Mouse (Mus musculus) lung, postnatal 36 days (tissue): ENCODE data around the gene Gm20379.

Source experiments
- DNase-seq: peaks from one replicate; pipeline ENCODE4 v3.0.0; 2022; ENCODE audit warnings: mixed read lengths

Gene Gm20379

GRCm38 (mm10) chr13:92305680-92306079 lies at the start of gene Gm20379:
Gene Gm20379 (plus strand): TSS chr13:92305980.
- DNase-seq = no peak

GRCm38 (mm10) chr13:92261329-92261728 lies 44.5 kb upstream of the Gm20379 start:
- DNase-seq = no peak

- no peak for DNase-seq
Observed at GRCm38 (mm10) chr13:92263566-92263965, 42.2 kb upstream of the Gm20379 start.

GRCm38 (mm10) chr13:92267076-92267475 lies 38.7 kb upstream of the Gm20379 start:
- peak; percentile 6 for DNase-seq

- DNase-seq = peak; percentile 92
Observed at GRCm38 (mm10) chr13:92274274-92275198, 31.2 kb upstream of the Gm20379 start.

GRCm38 (mm10) chr13:92275292-92275691 lies 30.5 kb upstream of the Gm20379 start:
- no peak for DNase-seq

- no peak for DNase-seq
Observed at GRCm38 (mm10) chr13:92277027-92277426, 28.8 kb upstream of the Gm20379 start.

- no peak for DNase-seq
Observed at GRCm38 (mm10) chr13:92291605-92292004, 14.2 kb upstream of the Gm20379 start.

GRCm38 (mm10) chr13:92293883-92294282 lies 11.9 kb upstream of the Gm20379 start:
- DNase-seq = no peak

- no peak for DNase-seq
Observed at GRCm38 (mm10) chr13:92296490-92296889, 9.3 kb upstream of the Gm20379 start.

GRCm38 (mm10) chr13:92297021-92297420 lies 8.8 kb upstream of the Gm20379 start:
- DNase-seq = peak; percentile 16

GRCm38 (mm10) chr13:92299522-92299921 lies 6.3 kb upstream of the Gm20379 start:
- DNase-seq = no peak

GRCm38 (mm10) chr13:92301754-92302153 lies 4.0 kb upstream of the Gm20379 start:
- DNase-seq = no peak

- DNase-seq = no peak
Observed at GRCm38 (mm10) chr13:92302466-92302865, 3.3 kb upstream of the Gm20379 start.

- DNase-seq = no peak
Observed at GRCm38 (mm10) chr13:92303062-92303948, 2.5 kb upstream of the Gm20379 start.

- DNase-seq = no peak
Observed at GRCm38 (mm10) chr13:92304291-92304690, 1.5 kb upstream of the Gm20379 start.

GRCm38 (mm10) chr13:92314613-92315012 lies 8.8 kb downstream of the Gm20379 start:
- DNase-seq = no peak

GRCm38 (mm10) chr13:92320770-92321169 lies 15.0 kb downstream of the Gm20379 start:
- DNase-seq = no peak

GRCm38 (mm10) chr13:92326030-92326429 lies 20.2 kb downstream of the Gm20379 start:
- no peak for DNase-seq

GRCm38 (mm10) chr13:92328000-92328399 lies 22.2 kb downstream of the Gm20379 start:
- DNase-seq = no peak

- no peak for DNase-seq
Observed at GRCm38 (mm10) chr13:92330621-92331020, 24.8 kb downstream of the Gm20379 start.

- DNase-seq = no peak
Observed at GRCm38 (mm10) chr13:92332103-92332879, 26.5 kb downstream of the Gm20379 start.

GRCm38 (mm10) chr13:92336857-92337256 lies 31.1 kb downstream of the Gm20379 start:
- no peak for DNase-seq
